Mouse (Mus musculus): ENCODE data around the gene Aoc2. TPM values are rescaled to one million over a fixed set of nuclear protein-coding genes. Genes with fewer than 3 reads are reported as not detected.

Aoc2 gene
- polyA plus RNA-seq (2017; shearing (Covaris generic)) = 1 to 10 TPM; 2.3 to 3.0 TPM

DNA sequence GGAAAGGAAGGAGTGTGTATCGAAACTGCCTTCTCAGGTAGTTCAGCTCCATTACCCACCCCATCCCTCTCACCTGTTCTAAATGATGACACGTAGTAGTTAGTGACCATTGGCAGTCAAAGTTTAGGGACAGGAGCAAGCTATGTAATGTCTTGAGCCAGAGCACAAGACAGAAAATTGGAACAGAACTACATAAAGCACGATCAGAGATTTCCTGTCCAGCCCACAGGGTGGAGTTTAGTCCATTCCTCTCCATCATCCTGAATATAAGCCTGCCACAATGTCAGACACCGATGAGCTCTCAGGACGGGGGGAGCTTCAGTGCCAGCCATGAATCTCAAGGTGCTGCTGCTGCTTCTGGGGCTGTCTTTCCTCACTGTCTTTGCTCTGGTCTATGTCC lies at the start of gene Aoc2:
Gene Aoc2 (plus strand): TSS at position 301 of the 400 bp plus-strand sequence.
- ATAC-seq = no peak

GRCm38 (mm10) chr11:101275309-101275708 lies 49.6 kb upstream of the Aoc2 start:
- no peak for ATAC-seq

DNA sequence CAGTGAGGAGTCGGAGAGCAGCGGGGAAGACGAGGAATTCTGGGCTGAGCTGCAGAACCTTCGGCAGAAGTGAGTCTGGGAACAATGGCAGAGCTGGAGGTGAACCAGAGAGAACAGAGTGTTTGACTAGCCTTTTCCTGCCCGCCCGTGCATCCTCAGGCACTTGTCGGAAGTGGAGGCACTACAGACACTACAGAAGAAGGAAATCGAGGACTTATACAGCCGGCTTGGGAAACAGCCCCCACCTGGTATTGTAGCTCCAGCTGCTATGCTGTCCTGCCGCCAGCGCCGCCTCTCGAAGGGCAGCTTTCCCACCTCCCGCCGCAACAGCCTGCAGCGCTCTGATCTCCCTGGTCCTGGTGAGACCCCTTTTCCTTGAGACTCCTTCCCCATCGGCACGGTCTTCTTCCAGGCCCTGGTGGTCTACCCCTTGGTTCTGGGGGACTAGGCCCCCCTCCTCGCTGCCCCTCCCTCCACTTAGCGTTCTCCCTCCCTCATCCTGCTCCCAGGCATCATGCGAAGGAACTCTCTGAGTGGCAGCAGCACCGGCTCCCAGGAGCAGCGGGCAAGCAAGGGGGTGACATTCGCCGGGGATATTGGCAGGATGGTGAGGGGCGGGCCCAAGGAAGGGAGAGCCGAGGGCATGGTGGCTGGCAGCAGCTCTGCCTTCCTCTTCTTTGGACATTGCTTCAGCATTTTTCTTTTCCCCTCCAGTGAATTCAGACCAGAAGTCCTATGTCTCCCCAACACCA lies 48.4 kb upstream of the Aoc2 start:
- ATAC-seq = no peak

DNA sequence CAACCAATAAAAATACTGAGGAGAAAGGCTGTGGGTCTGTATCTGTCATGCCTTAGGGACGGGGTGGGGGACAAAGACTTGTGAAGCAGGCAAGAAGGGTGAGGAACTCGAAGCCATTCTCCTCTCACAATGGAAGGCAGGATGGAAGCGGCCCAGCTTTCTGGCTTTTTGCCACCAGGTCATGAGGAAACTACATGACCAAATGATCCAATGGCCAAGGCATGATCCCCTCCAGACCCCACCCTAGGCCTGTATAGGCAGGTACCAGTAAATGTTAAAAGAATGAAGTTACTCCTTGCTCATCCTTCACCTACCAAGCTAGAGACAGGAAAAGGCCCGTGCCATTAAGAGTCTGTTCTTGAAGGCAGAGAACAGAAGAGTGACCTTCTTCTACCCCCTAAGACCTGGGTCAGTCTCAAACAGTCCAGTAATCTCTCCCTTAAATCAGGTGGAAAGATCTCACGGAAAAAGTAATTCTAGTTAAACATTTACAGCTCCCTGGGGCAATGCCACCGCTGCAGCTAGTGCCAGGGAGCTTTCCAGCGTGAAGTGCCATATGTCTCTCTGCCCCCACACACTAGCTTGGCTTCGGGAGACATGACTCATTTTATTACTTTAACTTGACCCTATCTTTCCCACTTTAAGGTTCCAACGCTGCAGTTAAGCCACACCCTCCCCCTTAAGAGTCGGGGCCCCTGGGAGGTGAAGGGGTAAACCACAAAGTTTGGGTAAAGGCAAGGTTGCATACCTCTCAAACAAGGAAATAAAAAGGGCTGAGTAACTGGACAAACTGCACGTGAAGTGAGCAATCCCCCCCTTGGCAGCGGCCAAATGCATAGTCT lies 47.3 kb upstream of the Aoc2 start:
- ATAC-seq = no peak

DNA sequence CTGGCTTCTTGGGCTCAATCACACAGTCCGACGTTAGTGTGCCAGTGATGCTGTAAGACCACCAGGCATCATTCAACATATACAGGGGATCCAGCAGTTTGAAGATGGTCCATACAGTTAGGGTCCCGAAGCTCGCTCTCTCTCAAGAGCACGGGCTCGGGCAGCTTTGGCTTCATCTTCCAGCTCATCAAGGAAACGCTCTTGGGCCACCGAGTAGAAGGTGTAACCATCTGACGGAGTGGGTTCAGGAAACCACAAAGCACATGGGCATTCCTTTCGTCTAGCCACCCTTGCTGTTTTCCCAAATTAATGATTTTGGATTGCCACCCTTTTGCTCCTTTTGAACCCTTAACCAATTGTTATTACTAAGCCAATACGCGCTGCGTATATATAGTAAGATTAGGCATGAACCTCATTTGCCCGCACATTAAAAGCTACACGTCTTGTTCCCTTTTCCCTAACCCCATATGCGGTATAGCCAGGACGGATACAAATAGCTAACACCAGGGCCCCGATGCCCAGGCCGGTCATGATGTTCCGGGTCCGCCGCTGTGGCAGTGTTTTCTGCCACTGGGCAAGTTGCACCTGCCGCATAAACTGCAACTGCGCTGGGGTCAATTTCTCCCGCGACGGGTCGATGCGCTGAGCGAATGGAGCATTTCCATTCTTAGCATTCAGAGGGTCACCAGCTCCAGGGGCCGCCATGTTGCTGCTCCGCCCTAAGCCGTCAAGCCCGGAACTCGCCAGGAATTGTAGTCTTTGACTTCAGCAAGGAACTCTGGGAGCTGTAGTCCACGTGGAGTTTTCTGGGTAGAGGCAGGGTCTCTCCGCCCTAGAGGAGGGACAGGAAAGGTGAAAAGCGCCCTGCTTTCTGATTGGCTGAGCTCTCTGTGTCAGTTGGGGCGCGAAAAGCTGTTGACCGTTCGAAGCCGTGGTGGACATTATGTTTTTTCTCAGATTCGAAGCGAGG lies 46.4 kb upstream of the Aoc2 start, which contains the start of the genes Cntd1 and Coa3:
Gene Cntd1 (plus strand): TSS at position 790 of the 970 bp plus-strand sequence.
Gene Coa3 (minus strand): TSS at position 892 of the 970 bp plus-strand sequence.
- peak; percentile 99 for ATAC-seq

DNA sequence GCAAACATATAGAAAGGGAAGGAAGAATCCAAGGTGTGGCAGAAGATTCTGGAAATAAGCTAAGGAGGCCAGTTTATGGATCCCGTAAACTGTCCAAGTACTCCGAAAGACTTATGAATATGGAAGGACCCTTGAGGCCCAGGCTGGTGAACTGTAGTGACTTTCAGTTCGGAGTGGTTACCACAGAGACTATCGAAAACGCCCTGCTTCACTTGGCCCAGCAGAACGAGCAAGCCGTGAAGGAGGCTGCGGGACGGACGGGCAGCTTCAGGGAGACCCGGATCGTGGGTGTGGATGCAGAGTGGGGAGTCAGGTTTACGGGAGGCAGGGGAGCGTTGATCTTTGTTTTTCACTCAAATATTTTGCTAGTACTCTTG lies 45.7 kb upstream of the Aoc2 start:
- peak; percentile 12 for ATAC-seq

GRCm38 (mm10) chr11:101280837-101281236 lies 44.0 kb upstream of the Aoc2 start:
- ATAC-seq = no peak

DNA sequence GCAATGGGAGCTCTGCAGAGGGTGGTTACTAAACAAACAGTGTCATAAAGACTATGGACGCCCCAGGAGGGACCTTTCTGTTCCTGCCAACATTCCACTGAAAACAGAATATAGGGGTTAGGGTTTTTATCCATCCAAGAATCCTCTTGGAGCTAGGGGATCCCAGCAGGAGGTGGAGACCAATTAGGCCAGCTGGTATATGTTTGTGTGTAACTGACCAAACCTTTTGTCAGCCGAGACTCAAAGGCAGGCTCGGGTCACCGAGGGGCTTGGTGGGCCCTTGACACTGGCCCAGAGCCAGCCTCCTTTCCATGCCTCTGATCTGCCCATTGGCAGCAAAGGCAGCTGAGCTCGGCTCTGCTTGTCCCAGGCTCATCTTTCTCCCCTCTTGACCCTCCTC lies 42.0 kb upstream of the Aoc2 start:
- ATAC-seq = no peak

DNA sequence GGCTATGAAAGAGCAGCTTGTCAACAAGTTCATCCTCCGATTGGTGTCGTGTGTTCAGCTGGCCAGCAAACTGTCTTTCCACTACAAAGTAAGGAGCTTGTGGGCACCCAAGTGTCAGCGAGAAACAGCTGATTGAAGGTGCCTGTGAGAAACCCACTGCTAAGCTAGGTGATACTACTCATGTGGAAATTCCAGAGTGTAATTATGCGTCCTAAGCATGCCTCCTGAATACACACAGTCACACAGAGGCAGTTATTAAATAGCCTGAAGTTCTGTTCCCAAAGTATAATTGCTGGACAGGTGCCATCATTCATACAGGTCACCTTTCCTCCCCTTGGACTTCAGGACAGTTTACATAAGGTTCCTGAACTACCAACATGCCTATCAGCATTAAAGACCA lies 41.1 kb upstream of the Aoc2 start:
- ATAC-seq = no peak

DNA sequence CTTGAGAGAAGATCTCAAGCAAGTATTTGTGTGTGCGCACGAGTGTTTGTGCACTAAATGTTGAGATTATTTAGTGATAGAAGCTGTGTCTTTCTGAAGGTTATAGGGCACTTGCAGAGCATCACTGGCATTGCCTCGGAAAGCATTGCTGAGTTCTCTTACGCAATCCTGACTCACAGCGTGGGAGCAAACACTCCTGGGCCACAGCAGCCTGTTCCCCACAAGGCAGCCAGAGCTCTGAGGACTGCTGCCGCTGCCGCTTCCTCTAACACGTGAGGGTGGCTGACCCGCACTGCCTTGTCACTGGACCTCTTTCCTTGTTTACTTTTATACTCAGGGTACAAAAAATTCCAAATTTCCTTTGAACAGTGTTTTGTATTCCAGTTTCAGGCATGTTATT lies 37.6 kb upstream of the Aoc2 start:
- ATAC-seq = no peak

DNA sequence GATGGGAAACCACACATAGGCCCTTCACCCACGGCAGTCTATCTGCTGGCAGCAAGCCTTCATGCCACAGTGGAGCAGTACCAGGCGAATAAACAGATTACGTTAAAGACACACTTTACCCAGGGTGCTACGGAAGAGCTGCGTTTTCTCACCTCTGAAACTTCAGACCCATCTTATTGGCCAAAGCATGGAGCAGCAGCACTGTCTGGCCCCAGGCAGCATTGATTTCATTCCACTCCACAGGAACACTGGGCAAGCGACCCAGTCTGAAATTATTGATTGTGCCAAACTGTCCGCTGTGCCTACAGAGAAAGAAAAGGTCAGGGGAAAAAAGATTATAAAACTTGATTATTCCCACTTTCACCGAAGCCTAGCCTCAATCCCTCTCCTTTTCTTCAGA lies 33.6 kb upstream of the Aoc2 start:
- no peak for ATAC-seq

DNA sequence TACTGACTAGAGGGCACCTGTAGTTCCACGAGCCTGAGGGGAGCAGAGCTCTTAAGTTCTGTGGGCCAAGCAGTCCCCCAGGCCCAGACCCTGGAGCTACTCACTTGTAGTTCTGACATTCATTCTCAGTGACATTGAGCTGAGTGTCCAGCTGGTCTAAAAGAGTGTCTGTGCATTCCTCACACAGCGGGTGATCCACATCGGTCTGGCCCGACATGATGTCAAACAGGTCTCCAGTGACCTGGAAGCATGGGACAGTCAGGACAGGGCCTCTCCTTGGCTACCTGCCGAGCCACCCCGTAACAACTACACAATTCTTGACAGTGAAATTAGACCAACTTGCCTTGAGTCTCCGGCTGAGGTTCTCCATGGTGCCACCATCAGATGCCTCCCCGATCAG lies 29.7 kb upstream of the Aoc2 start:
- no peak for ATAC-seq

- no peak for ATAC-seq
Measured at GRCm38 (mm10) chr11:101300881-101301280, 24.0 kb upstream of the Aoc2 start.

GRCm38 (mm10) chr11:101301299-101302003 lies 23.4 kb upstream of the Aoc2 start:
- ATAC-seq = peak; percentile 34

- peak; percentile 97 for ATAC-seq
Measured at GRCm38 (mm10) chr11:101302004-101302798, 22.7 kb upstream of the Aoc2 start, which contains the start of gene Becn1. Gene Becn1, minus strand, starts transcription at chr11:101302286.

- no peak for ATAC-seq
Measured at GRCm38 (mm10) chr11:101307744-101308143, 17.1 kb upstream of the Aoc2 start.

DNA sequence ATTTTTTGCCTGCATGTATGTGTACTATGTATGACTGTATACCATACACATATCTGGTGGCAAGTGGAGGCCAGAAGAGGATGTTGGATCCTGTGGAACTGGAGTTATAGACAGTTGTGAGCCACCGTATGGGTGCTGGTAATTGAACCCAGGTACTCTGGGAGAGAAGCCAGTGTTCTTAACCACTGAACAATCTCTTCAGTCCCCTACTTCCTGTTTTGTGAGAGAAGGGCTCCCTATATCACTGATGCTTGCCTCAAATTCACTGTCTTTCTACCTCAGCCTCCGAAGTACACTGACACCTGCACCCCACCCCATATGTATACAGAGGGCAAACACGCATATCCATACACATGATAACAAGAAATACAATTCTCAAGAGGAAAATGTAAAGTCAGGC lies 13.8 kb upstream of the Aoc2 start:
- ATAC-seq = no peak

GRCm38 (mm10) chr11:101312150-101312549 lies 12.7 kb upstream of the Aoc2 start:
- ATAC-seq = no peak

- ATAC-seq = no peak
Measured at GRCm38 (mm10) chr11:101314567-101314966, 10.3 kb upstream of the Aoc2 start.

DNA sequence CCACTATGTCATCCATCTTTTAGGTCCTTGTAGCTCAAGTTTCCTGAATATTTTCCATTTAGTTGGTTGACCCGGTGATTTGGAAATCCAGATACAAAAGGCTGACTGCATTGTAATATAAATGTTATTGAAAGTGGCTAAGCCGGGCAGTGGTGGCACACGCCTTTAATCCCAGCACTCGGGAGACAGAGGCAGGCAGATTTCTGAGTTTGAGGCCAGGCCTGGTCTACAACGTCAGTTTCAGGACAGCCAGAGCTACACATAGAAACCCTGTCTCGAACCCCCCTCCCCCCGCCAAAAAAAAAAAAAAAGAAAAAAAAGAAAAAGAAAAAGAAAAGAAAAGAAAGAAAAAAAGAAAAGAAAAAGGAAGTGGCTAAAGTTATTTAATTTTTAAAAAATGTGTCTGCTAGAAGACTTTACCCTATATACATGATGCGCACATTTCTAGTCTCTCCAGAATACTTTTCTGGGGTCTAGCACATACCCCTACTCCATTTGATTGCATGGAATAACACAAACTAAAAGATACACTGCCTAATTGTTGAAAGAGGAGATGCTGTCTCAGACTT lies 9.7 kb upstream of the Aoc2 start:
- no peak for ATAC-seq
